Mouse (Mus musculus) thymus, adult 2 months (tissue): ENCODE measurements around the gene Dnajb8. TPM values are rescaled to one million over a fixed set of nuclear protein-coding genes. Genes with fewer than 3 reads are reported as not detected.

Experiments
- DNase-seq: peaks from one replicate; pipeline ENCODE4 v3.0.0; 2021
- H3K27ac ChIP-seq: fragments of 200-500 bp; 2 replicates; pipeline ENCODE4 v1.5.1; 2012; ENCODE audit warnings: low read length, control low read depth; ENCODE audit not compliant: control insufficient read depth, insufficient read depth
- H3K27me3 ChIP-seq: fragments of 200-500 bp; 2 replicates; pipeline ENCODE4 v1.6.1; 2012; ENCODE audit warnings: mild to moderate bottlenecking, low read length, moderate library complexity, mixed read lengths; ENCODE audit not compliant: control insufficient read depth, insufficient read depth
- H3K36me3 ChIP-seq: fragments of 200-500 bp; 2 replicates; pipeline ENCODE4 v1.6.1; 2012; ENCODE audit warnings: mild to moderate bottlenecking, low read length, moderate library complexity; ENCODE audit not compliant: control insufficient read depth, insufficient read depth
- H3K4me1 ChIP-seq: fragments of 200-500 bp; replicated peaks from 2 replicates; pipeline ENCODE4 v1.6.1; 2012; ENCODE audit warnings: low read length; ENCODE audit not compliant: control insufficient read depth, insufficient read depth
- H3K4me3 ChIP-seq: fragments of 200-500 bp; 2 replicates; pipeline ENCODE4 v1.5.1; 2012; ENCODE audit warnings: mild to moderate bottlenecking, low read length, control low read depth, moderate library complexity; ENCODE audit not compliant: control insufficient read depth, insufficient read depth
- CTCF ChIP-seq: fragments of 200-500 bp; IDR thresholded peaks from 2 replicates; pipeline ENCODE4 v1.5.1; 2012; ENCODE audit warnings: mild to moderate bottlenecking, control low read depth, low read length, moderate library complexity, borderline replicate concordance; ENCODE audit not compliant: control insufficient read depth, poor library complexity, insufficient read depth; ENCODE audit errors: extremely low read depth
- POLR2A ChIP-seq: fragments of 200-500 bp; IDR thresholded peaks from 2 replicates; pipeline ENCODE4 v1.6.1; 2012; ENCODE audit warnings: mild to moderate bottlenecking, low read length, control low read depth, moderate library complexity; ENCODE audit not compliant: control insufficient read depth, poor library complexity, insufficient read depth; ENCODE audit errors: extremely low read depth
- WGBS: fragments of 180-500 bp; shearing (Covaris S2); methylation state at CpG from one replicate; pipeline ENCODE4 v1.1.7; 2018; 5-methylcytosine and 5-hydroxymethylcytosine counted together
- polyA plus RNA-seq: library from polyadenylated mRNA; depleted of rRNA; stranded (reverse); fragments of >200 nt; gene quantifications from 2 replicates; pipeline ENCODE4 v1.2.3, GENCODE M21; 2012; rRNA removed

Dnajb8 gene
- polyA plus RNA-seq, result not detected in 2 replicates

DNA sequence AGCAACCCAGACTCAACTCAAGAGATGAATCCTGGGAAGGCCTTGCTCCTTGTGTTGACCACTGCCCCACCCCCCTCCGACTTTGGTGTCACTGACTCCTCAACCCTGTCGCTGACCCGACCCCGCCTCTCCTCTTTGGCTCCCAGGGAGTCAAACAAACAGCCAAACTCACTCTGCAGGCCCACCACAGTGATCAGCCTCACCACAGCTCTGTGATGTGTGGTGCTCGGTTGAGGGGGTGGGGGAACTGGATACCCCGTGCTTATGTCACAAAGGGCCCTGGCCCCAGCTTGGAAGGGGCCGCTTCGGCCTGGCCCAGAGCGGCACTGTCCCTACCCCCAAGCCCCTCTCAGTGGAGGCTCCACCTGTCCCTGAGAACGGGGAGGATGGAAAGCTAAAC lies at the start of gene Dnajb8:
TSS of gene Dnajb8 (plus strand) at position 301 of the 400 bp plus-strand sequence.
- Histone ChIP-seq H3K4me3 (no peak within 1 kb of the TSS), H3K27me3 (no peaks in the 10 kb centered on the region), H3K4me1 (no peaks in the 10 kb centered on the region), H3K27ac (no peak within 1 kb of the TSS), H3K36me3 (no peaks in the 10 kb centered on the region)
- WGBS, result 89% methylated on average over 10 of the region's 10 CpGs
- no peak for DNase-seq
- TF ChIP-seq POLR2A (no peak), CTCF (no peak)

DNA sequence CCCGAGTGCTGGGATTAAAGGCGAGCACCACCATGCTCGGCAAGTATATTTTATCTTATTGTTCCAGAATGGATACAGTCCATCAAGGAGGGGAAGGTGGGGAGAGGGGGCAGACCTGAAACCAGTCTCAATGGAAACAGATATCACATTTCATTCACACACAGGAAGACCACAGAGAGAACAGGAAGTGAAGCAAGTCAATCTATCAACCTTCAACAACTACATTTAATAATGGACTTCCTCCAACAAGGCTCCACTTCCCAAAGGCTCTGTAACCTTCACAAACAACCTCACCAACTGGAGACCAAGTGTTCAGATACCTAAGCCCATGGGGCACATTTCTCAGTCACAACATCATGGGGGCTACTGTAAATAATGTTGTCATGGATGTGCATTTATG lies 47.9 kb upstream of the Dnajb8 start:
- Histone ChIP-seq H3K4me3 (no peak overlapping the region), H3K27me3 (no peaks in the 10 kb centered on the region), H3K27ac (no peak overlapping the region), H3K4me1 (no peaks in the 10 kb centered on the region), H3K36me3 (no peaks in the 10 kb centered on the region)
- DNase-seq, result no peak
- WGBS, result 94% methylated on average over 3 of the region's 3 CpGs
- no peak for TF ChIP-seq CTCF
- no peak for TF ChIP-seq POLR2A

GRCm38 (mm10) chr6:88174676-88175075 lies 47.4 kb upstream of the Dnajb8 start:
- no peak overlapping the region for H3K4me3 ChIP-seq
- no peak for DNase-seq
- no peak for TF ChIP-seq POLR2A
- TF ChIP-seq CTCF, result no peak
- H3K27ac ChIP-seq, result no peak overlapping the region
- no peaks in the 10 kb centered on the region for H3K27me3 ChIP-seq
- H3K36me3 ChIP-seq, result no peaks in the 10 kb centered on the region
- H3K4me1 ChIP-seq, result no peaks in the 10 kb centered on the region
- 94% methylated on average over 2 of the region's 2 CpGs for WGBS

GRCm38 (mm10) chr6:88184671-88185070 lies 37.4 kb upstream of the Dnajb8 start:
- H3K36me3 ChIP-seq, result no peaks in the 10 kb centered on the region
- H3K27me3 ChIP-seq, result no peaks in the 10 kb centered on the region
- 32% methylated on average over 4 of the region's 4 CpGs for WGBS
- H3K4me3 ChIP-seq, result no peak overlapping the region
- no peak overlapping the region for H3K27ac ChIP-seq
- DNase-seq, result no peak
- no peaks in the 10 kb centered on the region for H3K4me1 ChIP-seq
- no peak for TF ChIP-seq POLR2A
- TF ChIP-seq CTCF, result no peak

GRCm38 (mm10) chr6:88188148-88188547 lies 33.9 kb upstream of the Dnajb8 start:
- WGBS, result 95% methylated on average over 6 of the region's 6 CpGs
- no peak for DNase-seq
- H3K4me3 ChIP-seq, result no peak overlapping the region
- H3K27me3 ChIP-seq, result no peaks in the 10 kb centered on the region; the same call in 1 of the 2 replicates
- H3K4me1 ChIP-seq, result no peaks in the 10 kb centered on the region
- TF ChIP-seq POLR2A (no peak), CTCF (no peak)
- H3K27ac ChIP-seq, result no peak overlapping the region
- no peaks in the 10 kb centered on the region for H3K36me3 ChIP-seq

DNA sequence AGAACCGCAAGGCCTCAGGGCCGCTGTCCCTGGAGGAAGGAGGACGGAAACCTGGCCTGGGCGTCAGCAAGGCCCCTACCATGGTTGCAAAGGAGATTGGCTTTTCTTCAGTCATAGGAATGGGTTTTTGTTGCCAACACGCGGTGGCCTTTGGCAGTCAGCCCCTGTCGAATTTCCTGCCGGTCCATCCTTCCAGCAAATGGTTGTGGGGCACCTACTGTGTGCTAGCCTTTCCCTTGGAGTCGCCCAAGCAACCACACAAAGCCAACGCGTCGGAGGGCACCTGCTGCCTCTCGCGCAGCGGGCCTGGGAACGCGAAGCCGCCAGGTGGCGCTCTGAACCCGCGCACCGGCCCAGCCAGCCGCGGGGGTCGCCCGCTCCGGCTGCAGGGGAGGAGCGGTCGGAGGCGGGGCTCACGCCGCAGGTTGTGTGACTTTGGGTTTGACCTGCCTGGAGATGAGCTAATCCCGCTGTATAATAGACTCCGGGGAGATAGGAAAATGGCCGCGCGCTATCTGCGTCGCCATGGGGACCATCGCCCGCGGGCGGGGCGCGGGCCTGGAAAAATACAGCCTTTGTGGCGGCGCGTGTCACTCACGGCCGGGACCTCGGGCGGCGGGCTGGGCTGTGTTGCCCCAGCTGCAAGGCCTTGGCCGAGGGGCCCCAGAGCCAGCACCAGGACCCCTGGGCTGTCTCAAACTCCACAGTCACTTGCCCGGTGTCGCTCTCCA lies 32.6 kb upstream of the Dnajb8 start:
- WGBS, result 5% methylated on average over 56 of the region's 56 CpGs
- Histone ChIP-seq H3K27ac (no peak overlapping the region), H3K27me3 (peaks cover 10% of the 10 kb centered on the region), H3K4me1 (no peaks in the 10 kb centered on the region; the same call in 1 of the 2 replicates), H3K36me3 (no peaks in the 10 kb centered on the region), H3K4me3 (peak overlapping the region; percentile 49)
- DNase-seq, result peak; percentile 82
- TF ChIP-seq CTCF (peak; percentile 99), POLR2A (no peak)

DNA sequence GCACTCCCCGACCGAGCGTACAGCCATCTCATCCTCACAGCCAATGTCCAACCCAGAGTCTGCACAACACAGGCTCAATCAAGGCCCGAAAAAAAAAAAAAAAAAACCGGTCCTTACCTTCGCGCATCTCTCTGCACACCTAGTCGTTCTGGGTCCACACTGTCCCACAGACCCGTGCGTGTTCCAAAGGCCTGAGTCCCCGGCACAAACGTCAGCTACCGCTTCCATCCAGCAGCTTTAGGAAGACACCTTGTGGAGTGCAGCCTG lies 32.1 kb upstream of the Dnajb8 start:
- Histone ChIP-seq H3K4me3 (peak overlapping the region; percentile 49; the same call in 1 of the 2 replicates), H3K27me3 (peaks cover 10% of the 10 kb centered on the region), H3K27ac (no peak overlapping the region), H3K36me3 (no peaks in the 10 kb centered on the region), H3K4me1 (no peaks in the 10 kb centered on the region; the same call in 1 of the 2 replicates)
- TF ChIP-seq POLR2A, result no peak
- no peak for TF ChIP-seq CTCF
- DNase-seq, result no peak
- WGBS, result 63% methylated on average over 13 of the region's 13 CpGs
